Mouse (Mus musculus) left cerebral cortex, adult 9 months (tissue): Measurements from ENCODE around the gene Spata17.

ENCODE experiments used
- DNase-seq, 2 experiments: peaks; one replicate each; pipeline ENCODE4 v3.0.0; 2022; ENCODE audit warnings: low spot score in 2 of 2

The Spata17 gene

DNA sequence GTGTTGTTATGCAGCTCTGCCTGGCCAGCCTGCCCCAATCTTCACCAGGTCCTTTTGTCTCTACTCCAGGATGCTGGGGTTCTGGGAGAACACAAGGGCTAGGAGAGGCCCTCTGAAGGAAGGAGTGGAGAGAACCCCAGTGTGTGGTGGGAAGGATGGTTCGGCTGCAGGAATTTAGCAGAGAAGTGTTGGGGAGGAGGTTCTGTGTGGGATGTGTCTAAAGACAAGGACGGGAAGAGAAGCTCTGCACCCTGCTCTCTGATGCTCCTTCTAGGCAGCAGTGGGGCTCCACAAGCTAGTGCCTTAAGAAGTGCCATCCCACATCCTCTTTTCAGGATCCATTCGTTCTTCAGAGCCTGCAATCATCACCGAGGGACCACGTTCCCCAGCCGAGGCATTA is 129.2 kb downstream of the Spata17 start:
- DNase-seq: no peak

- DNase-seq: no peak
Observed at GRCm38 (mm10) chr1:187077352-187077751, 137.9 kb downstream of the Spata17 start.

- DNase-seq: no peak
Observed at GRCm38 (mm10) chr1:187077043-187077334, 138.3 kb downstream of the Spata17 start.

DNA sequence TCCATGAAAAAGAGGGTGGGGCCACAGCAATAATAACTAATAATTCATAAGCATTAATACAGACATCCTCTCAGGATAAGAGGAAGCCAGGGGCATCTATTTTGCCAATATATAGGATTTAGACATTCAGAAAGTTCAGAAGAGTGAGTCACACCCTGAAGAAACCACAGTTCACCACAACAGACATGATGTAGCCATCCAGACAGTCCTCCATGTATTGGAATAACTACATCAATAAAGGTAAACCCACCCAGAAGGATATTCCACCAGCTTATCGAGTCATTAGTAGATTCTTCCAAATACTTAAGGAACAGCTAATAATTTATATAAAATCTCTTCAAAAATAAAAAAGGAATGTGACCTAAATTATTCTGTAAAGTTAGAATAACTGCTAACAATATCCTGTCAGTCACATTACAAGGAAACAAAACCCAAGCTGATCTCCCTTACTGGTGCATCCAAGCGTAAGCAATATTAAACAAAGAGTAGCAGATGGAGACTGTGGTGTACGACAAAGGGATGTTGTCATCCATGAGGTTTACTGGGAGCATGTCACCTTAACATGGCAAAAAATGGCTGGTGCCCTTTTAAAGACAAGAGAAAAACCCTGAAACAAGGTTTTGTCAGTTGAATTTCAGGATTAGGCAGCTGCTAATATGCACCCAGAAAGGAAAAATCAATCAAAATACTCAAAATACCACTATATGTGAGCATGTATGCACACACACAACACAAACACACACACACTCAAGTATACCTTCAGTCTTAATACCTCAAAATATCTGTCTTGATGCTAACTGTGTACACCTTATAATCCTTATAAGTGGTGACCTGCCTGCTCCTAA is 138.8 kb downstream of the Spata17 start:
- no peak for DNase-seq

DNA sequence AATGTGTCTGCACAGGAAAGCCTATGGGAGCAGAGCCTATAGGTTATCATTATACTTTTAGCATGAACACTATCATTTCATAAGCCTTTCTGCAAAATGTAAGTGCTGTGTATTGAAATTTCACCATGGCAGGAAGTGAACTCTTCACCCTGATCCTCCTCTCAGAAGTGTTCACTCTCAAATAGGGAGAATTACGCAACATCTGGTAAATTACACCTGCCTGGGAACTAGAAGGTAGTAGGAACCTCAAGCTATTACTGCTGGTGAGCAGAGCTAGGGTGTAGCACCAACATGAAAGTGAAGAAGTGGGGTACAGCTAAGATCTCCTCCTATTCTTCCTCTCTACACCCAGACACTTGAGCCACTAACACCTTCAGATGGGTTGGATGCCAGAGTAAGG is 155.4 kb downstream of the Spata17 start:
- no peak for DNase-seq

- no peak for DNase-seq
Observed at GRCm38 (mm10) chr1:187054333-187054732, 160.9 kb downstream of the Spata17 start.

- DNase-seq: no peak
Observed at GRCm38 (mm10) chr1:187053862-187054261, 161.4 kb downstream of the Spata17 start.

DNA sequence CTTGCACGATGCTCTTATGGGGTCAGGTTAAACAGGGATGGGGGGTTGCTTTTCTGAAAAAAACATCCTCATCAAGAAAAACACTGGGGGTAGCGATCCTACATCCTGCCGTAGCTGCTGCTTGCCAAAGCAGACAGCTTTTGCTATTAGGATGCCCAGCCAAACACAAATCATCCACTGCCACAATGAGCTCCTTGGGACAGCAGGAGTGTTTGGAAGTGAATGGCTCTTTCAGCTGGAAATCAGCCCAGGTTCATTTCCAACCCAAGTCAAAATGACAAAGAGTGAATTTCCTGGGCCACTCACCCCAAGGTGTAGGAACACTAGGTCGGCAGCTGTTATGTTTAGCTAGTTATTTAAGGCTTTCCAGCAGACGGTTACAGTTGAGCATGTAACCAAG is 162.7 kb downstream of the Spata17 start:
- DNase-seq: no peak

GRCm38 (mm10) chr1:187051296-187051695 is 164.0 kb downstream of the Spata17 start:
- DNase-seq: no peak

GRCm38 (mm10) chr1:187048681-187049288 is 166.5 kb downstream of the Spata17 start:
- no peak for DNase-seq

DNA sequence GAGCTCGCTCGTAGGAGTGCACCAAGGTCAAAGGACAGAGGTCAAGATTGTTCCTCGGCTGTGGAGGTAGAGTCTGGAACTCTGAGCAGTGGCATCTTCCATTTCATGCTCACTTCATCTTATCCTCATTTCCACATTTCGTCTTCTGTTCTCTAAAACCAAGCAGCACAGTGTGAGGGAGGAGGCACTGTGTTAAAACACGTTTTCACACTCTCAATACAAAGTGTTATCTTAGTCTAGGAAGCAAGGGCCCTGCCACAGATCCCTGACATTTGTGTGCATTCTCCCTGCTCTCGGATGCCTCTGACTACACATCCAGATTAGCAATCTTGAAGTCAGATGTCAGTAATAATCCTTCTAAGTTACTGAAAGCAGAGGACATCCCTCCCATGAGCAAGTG is 170.5 kb downstream of the Spata17 start:
- DNase-seq: no peak

GRCm38 (mm10) chr1:187039801-187040200 is 175.5 kb downstream of the Spata17 start:
- DNase-seq: no peak

DNA sequence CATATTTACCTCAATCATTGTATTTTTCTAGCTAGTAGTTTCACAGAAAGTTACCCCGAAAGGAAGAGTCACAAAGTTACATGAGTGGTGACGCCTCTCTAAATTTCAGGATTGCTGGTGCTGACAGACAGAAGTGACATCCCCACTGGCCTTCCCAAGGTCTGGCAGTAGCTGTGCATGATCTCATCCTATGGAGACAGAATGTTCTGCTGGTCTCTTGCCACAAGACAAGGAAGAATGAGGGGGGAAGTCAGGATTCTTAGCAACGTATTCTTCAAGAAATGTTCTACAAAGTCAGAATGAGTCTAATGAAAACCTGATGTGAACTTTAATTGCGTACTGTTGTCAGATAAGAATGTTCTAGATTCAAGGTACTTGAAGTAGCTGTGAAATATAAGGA is 179.5 kb downstream of the Spata17 start:
- no peak for DNase-seq

GRCm38 (mm10) chr1:187031796-187032195 is 183.5 kb downstream of the Spata17 start:
- peak in 1 of 2 experiments; percentile 48 for DNase-seq

DNA sequence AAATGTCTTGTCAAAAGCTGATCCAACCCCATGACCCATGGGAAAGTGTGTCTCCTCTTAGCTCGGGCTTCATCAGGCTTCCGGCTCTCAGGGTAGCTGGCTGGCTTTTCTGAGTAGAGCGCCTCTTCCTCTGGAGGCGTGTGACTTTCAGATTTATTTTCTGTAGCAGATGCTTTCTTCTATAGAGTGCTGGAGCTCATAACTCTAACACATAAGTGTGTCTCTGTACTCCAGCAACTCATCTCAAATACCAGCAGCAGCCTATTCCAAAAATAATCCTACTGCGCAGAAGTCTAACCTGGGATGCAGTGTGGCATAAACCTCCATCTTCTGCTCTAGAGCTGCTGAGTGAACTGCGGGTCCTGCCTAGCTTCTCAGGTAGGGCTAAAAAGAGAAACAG is 186.4 kb downstream of the Spata17 start:
- peak in 1 of 2 experiments; percentile 22 for DNase-seq

- no peak for DNase-seq
Observed at GRCm38 (mm10) chr1:187020011-187020410, 195.3 kb downstream of the Spata17 start.

DNA sequence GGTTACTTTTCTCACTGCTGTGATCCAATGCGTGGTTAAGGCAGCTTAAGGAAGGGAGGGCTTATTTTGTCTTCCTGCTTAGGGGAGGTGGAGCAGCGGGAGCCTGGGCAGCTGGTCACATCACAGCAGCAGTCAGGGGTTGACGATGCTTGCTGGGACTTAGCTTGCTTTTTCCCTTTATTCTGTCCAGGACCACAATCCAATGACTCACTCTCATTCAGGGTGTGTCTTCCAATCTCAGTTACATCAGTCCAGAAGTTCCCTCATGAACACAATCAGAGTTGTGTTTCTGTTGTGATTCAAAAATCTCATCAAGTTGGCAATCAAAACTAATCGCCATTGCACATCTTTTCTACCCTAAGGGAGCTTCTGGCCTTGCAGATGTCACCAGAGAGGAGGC is 199.1 kb downstream of the Spata17 start:
- no peak for DNase-seq

DNA sequence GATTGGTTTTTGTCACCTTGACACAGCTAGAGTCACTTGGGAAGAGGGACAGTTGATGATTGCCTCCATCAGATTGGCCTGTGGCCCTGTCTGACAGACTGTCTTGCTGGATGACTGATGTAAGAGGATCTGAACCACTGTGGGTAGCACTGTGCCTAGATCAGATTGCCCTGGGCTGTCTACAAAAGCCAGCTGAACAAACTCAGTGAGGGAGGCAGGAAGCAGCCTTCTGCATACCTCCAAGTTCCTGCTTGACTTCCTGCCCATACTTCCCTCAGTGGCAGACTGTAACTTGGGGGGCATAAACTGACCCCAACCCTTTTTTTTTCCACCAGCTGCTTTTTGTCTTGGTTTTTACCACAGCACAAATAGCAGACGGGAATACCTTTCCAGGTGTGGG is 199.6 kb downstream of the Spata17 start:
- no peak for DNase-seq

- DNase-seq: no peak
Observed at GRCm38 (mm10) chr1:187014141-187014540, 201.1 kb downstream of the Spata17 start.

DNA sequence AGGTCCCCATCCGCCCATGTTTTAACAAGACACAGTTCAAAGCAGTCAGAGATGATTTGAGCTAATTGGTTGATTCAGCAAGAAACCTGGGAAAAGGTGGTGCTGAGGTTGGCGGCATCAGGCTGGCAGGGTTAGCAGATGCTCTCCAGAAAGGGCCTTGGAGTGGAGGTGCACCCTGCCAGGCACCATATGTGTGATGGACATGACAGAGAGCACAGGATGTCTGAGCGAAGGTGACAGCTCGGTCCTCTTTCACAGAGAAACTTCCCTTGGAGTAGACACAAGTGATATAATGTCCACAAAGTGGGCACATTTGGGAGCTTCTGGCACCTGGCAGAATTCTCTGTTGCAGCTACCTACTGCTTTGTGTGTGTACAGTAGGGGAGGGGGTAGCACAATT is 203.7 kb downstream of the Spata17 start:
- DNase-seq: no peak

GRCm38 (mm10) chr1:187010071-187010470 is 205.2 kb downstream of the Spata17 start:
- DNase-seq: no peak

GRCm38 (mm10) chr1:187008236-187008635 is 207.0 kb downstream of the Spata17 start:
- DNase-seq: no peak

- DNase-seq: no peak
Observed at GRCm38 (mm10) chr1:187006227-187006925, 208.9 kb downstream of the Spata17 start.
